Mouse (Mus musculus) G1E (cell line): Measurements from ENCODE around the gene Tfeb.

Source experiments
- CTCF ChIP-seq: IDR thresholded peaks from 2 replicates; pipeline ENCODE4 v1.5.1; 2012; ENCODE audit warnings: low read depth, low read length, inconsistent platforms, mixed read lengths
- GATA1 ChIP-seq: IDR thresholded peaks from 2 replicates; pipeline ENCODE4 v1.6.1; 2012; ENCODE audit warnings: borderline replicate concordance, low read length, inconsistent platforms, mixed read lengths
- GATA2 ChIP-seq: IDR thresholded peaks from 2 replicates; pipeline ENCODE4 v1.6.1; 2012; ENCODE audit warnings: low read depth, low read length, inconsistent platforms, borderline replicate concordance
- TAL1 ChIP-seq: conservative IDR thresholded peaks from 2 replicates; pipeline ENCODE4 v1.6.1; 2012; ENCODE audit warnings: low read depth, low read length, inconsistent platforms, mixed read lengths

DNA sequence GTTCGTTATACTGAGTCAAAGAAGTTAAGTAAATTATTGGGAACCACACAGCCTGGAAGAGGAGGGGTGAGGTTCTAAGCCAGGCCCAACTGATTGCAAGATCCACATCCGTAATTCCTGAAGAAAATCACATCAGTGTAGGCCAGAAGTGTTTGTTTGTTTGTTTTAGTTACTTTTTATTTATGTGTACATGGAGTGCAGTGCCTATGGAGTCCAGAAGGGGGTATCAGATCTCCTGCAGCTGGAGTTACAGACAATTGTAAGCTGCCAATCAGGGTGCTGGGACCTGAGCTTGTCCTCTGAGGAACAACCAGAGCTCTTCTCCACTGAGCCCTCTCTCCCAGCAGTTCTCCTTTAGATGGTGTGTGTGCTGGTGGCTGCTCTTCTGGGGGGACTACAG lies 3.4 kb downstream of the Tfeb start:
- TF ChIP-seq CTCF, result no peak
- TF ChIP-seq GATA1, result no peak
- TF ChIP-seq TAL1, result no peak
- TF ChIP-seq GATA2, result no peak
